In the genomic region with DNA sequence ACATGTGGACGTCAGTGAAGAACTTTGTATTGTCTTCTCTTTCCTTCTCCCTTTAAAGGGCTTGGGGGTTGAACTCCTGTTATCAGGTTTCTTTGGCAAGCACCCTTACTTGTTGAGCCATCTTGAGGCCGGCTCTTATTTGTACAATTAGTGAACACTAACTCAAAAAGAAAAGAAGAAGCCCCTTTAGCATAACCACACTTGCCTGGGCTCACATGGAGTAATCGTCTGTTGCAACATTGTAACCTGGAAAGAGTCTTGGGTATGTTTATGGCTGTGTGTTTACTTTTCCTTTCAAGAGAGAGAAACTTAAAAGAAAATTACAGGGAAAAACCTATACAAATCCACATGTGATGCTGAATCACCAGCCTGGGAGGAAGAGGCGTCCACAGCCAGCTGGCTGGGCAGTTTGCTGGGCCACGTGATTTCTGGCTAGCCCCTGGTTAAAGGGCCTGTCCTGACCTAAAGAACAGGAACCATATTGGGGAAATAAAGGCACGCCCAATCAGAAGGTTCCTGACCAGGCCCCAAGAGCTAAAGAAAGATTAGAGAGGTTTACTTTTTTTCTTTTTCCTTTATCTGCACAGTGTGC, we compare ENCODE assay signal across 17 mouse cellular contexts. TPM values are rescaled to one million over a fixed set of nuclear protein-coding genes. Genes with fewer than 3 reads are reported as not detected.
"Had no signal": no experiment of that assay in that cellular context is flagged by ENCODE, and none has a peak within 500 bp of the region (broad histone marks: within the 10 kb centered on the region; RNA-seq: fewer than 3 reads in every experiment).

No protein-coding gene starts in this region.

- DNase-seq: kidney, adult 2 months; kidney, postnatal 25 days; layer of hippocampus, adult 9-11 months; layer of hippocampus, postnatal 36 days; liver, embryonic 13.5 days; lung, embryonic 14.5 days; lung, postnatal 10 days; midbrain, embryonic 14.5 days; right cerebral cortex, postnatal 4 days; spleen, adult 18-20 months; thymus, adult 18-20 months; thymus, postnatal 14 days had no signal

- H3K4me2 ChIP-seq: kidney, embryonic 15.5 days; limb, embryonic 12.5 days; liver, embryonic 13.5 days; lung, embryonic 14.5 days; neural tube, embryonic 12.5 days had no signal

- H3K27ac ChIP-seq: kidney, embryonic 15.5 days; limb, embryonic 12.5 days; liver, embryonic 13.5 days; midbrain, embryonic 10.5 days; neural tube, embryonic 12.5 days had no signal

- H3K9me3 ChIP-seq: liver, embryonic 13.5 days; neural tube, embryonic 12.5 days had no signal

- H3K4me3 ChIP-seq: kidney, embryonic 15.5 days; limb, embryonic 12.5 days; liver, embryonic 13.5 days; midbrain, embryonic 10.5 days; neural tube, embryonic 12.5 days had no signal

- H3K4me1 ChIP-seq: limb, embryonic 12.5 days; midbrain, embryonic 10.5 days; neural tube, embryonic 12.5 days had no signal

- H3K27me3 ChIP-seq: kidney, embryonic 15.5 days; limb, embryonic 12.5 days; liver, embryonic 13.5 days; neural tube, embryonic 12.5 days had no signal

- H3K9ac ChIP-seq: kidney, embryonic 15.5 days; limb, embryonic 12.5 days; liver, embryonic 13.5 days; lung, embryonic 14.5 days; neural tube, embryonic 12.5 days had no signal

RNA-seq across cellular contexts. Expression of gene Cep295nl, which starts 30.1 kb away (rescaled TPM):
- polyA plus RNA-seq: liver, embryonic 13.5 days; stomach, embryonic 14.5 days had no signal
